Mouse (Mus musculus) G1E (cell line): Measurements from ENCODE around the gene Clptm1. TPM values are rescaled to one million over a fixed set of nuclear protein-coding genes. Genes with fewer than 3 reads are reported as not detected.

Source experiments
- ATAC-seq: 2 replicates; pipeline ENCODE4 v1.8.0; 2016; ENCODE audit warnings: mild to moderate bottlenecking; ENCODE audit not compliant: insufficient number of reproducible peaks, poor library complexity, low FRiP score, severe bottlenecking; ENCODE audit errors: extremely low read depth
- DNase-seq: peaks from one replicate; pipeline ENCODE4 v3.0.0; 2012; ENCODE audit warnings: low spot score
- H3K27me3 ChIP-seq: 2 replicates; pipeline ENCODE4 v1.6.1; 2012; ENCODE audit warnings: mild to moderate bottlenecking, low read length, inconsistent platforms; ENCODE audit not compliant: insufficient read depth
- H3K36me3 ChIP-seq: replicated peaks from 2 replicates; pipeline ENCODE3; 2012; ENCODE audit warnings: mild to moderate bottlenecking, inconsistent platforms
- H3K4me1 ChIP-seq: 2 replicates; pipeline ENCODE4 v1.6.1; 2012; ENCODE audit warnings: low read depth, low read length, inconsistent platforms, mixed read lengths; ENCODE audit not compliant: insufficient read depth
- H3K4me3 ChIP-seq: 2 replicates; pipeline ENCODE4 v1.5.1; 2012; ENCODE audit warnings: low read depth, mild to moderate bottlenecking, inconsistent platforms, low read length, moderate library complexity, mixed read lengths
- H3K9me3 ChIP-seq: replicated peaks from 2 replicates; pipeline ENCODE4 v1.6.1; 2012; ENCODE audit warnings: inconsistent platforms
- CTCF ChIP-seq: IDR thresholded peaks from 2 replicates; pipeline ENCODE4 v1.5.1; 2012; ENCODE audit warnings: low read depth, low read length, inconsistent platforms, mixed read lengths
- GATA1 ChIP-seq: IDR thresholded peaks from 2 replicates; pipeline ENCODE4 v1.6.1; 2012; ENCODE audit warnings: borderline replicate concordance, low read length, inconsistent platforms, mixed read lengths
- GATA2 ChIP-seq: IDR thresholded peaks from 2 replicates; pipeline ENCODE4 v1.6.1; 2012; ENCODE audit warnings: low read depth, low read length, inconsistent platforms, borderline replicate concordance
- POLR2AphosphoS5 ChIP-seq: IDR thresholded peaks from 2 replicates; pipeline ENCODE4 v1.6.1; 2012; ENCODE audit warnings: low read depth, low read length, inconsistent platforms; ENCODE audit not compliant: insufficient replicate concordance
- TAL1 ChIP-seq: conservative IDR thresholded peaks from 2 replicates; pipeline ENCODE4 v1.6.1; 2012; ENCODE audit warnings: low read depth, low read length, inconsistent platforms, mixed read lengths
- polyA plus RNA-seq: library from polyadenylated mRNA; stranded (reverse); fragments of >175 nt; gene quantifications from 2 replicates; pipeline ENCODE4 v1.2.3, GENCODE M21; 2012
- total RNA-seq, 2 experiments: library from RNA; stranded (forward) in 1 of 2; stranded (reverse) in 1 of 2; fragments of 200-1000 nt in 1 of 2; fragments of >200 nt in 1 of 2; fragmentation: Nextera tagmentation in 1 of 2; gene quantifications; 2 replicates each; pipeline ENCODE4 v1.2.3; 2014 to 2017

Gene Clptm1
- total and polyA plus RNA-seq, 3 experiments: 26.0 to 74.8 (median 70.0) TPM

- DNase-seq: no peak
- Histone ChIP-seq H3K36me3 (no peaks in the 10 kb centered on the region), H3K4me3 (no peak overlapping the region), H3K27me3 (peaks cover 8% of the 10 kb centered on the region; the same call in 1 of the 2 replicates), H3K9me3 (no peaks in the 10 kb centered on the region), H3K4me1 (peaks cover 17% of the 10 kb centered on the region)
- ATAC-seq: no peak
- TF ChIP-seq POLR2AphosphoS5: no peak
- no peak for TF ChIP-seq GATA2
- TF ChIP-seq GATA1: no peak
- no peak for TF ChIP-seq CTCF
- TF ChIP-seq TAL1: no peak
These were observed 14.1 kb upstream of the Clptm1 start for GRCm38 (mm10) chr7:19678901-19679300.

GRCm38 (mm10) chr7:19677872-19678271, 13.0 kb upstream of the Clptm1 start, which contains the start of gene Apoc2:
Gene Apoc2 (minus strand): TSS chr7:19677941.
- TF ChIP-seq GATA1: no peak
- TF ChIP-seq CTCF: no peak
- no peaks in the 10 kb centered on the region for H3K9me3 ChIP-seq
- DNase-seq (no peak), ATAC-seq (no peak)
- no peak within 1 kb of the TSS for H3K4me3 ChIP-seq
- peaks cover 16% of the 10 kb centered on the region for H3K4me1 ChIP-seq
- H3K27me3 ChIP-seq: peaks cover 8% of the 10 kb centered on the region; the same call in 1 of the 2 replicates
- H3K36me3 ChIP-seq: no peaks in the 10 kb centered on the region

- Histone ChIP-seq H3K4me3 (no peak overlapping the region), H3K36me3 (no peaks in the 10 kb centered on the region), H3K9me3 (no peaks in the 10 kb centered on the region), H3K27me3 (peaks cover 8% of the 10 kb centered on the region; the same call in 1 of the 2 replicates), H3K4me1 (peaks cover 16% of the 10 kb centered on the region)
- ATAC-seq (no peak), DNase-seq (no peak)
- TF ChIP-seq TAL1 (no peak), GATA1 (no peak), GATA2 (no peak), CTCF (no peak), POLR2AphosphoS5 (no peak)
These were observed 11.8 kb upstream of the Clptm1 start for GRCm38 (mm10) chr7:19676662-19677061.

- H3K9me3 ChIP-seq: no peaks in the 10 kb centered on the region
- ATAC-seq: no peak
- DNase-seq: no peak
- no peak for TF ChIP-seq POLR2AphosphoS5
- TF ChIP-seq GATA1: no peak
- TF ChIP-seq GATA2: no peak
- no peak for TF ChIP-seq TAL1
- H3K4me3 ChIP-seq: no peak overlapping the region
- peaks cover 14% of the 10 kb centered on the region; the same call in 1 of the 2 replicates for H3K4me1 ChIP-seq
- H3K27me3 ChIP-seq: peaks cover 8% of the 10 kb centered on the region; the same call in 1 of the 2 replicates
- no peaks in the 10 kb centered on the region for H3K36me3 ChIP-seq
These were observed 11.0 kb upstream of the Clptm1 start for GRCm38 (mm10) chr7:19675824-19676223.

GRCm38 (mm10) chr7:19673083-19673699, 8.4 kb upstream of the Clptm1 start:
- DNase-seq: no peak
- no peaks in the 10 kb centered on the region for H3K9me3 ChIP-seq
- H3K36me3 ChIP-seq: no peaks in the 10 kb centered on the region
- H3K27me3 ChIP-seq: peaks cover 5% of the 10 kb centered on the region; the same call in 1 of the 2 replicates
- H3K4me1 ChIP-seq: peaks cover 29% of the 10 kb centered on the region
- H3K4me3 ChIP-seq: no peak overlapping the region
- TF ChIP-seq CTCF: no peak
- no peak for TF ChIP-seq TAL1
- no peak for TF ChIP-seq GATA2
- no peak for TF ChIP-seq POLR2AphosphoS5
- no peak for TF ChIP-seq GATA1
- no peak for ATAC-seq

- Histone ChIP-seq H3K36me3 (no peaks in the 10 kb centered on the region), H3K4me3 (no peak overlapping the region), H3K27me3 (peaks cover 8% of the 10 kb centered on the region), H3K4me1 (peaks cover 31% of the 10 kb centered on the region), H3K9me3 (no peaks in the 10 kb centered on the region)
- TF ChIP-seq GATA2 (no peak), TAL1 (no peak), CTCF (no peak), GATA1 (no peak), POLR2AphosphoS5 (no peak)
- ATAC-seq: no peak
- no peak for DNase-seq
These were observed 6.7 kb upstream of the Clptm1 start for GRCm38 (mm10) chr7:19671511-19671910.
